Mouse (Mus musculus) heart, postnatal 0 days (tissue): ENCODE results near the gene Rars. TPM values are rescaled to one million over a fixed set of nuclear protein-coding genes. Genes with fewer than 3 reads are reported as not detected.

ENCODE experiments used
- ATAC-seq: fragments of 200-750 bp; cut with Nextera tagmentation; 2 replicates; pipeline ENCODE4 v1.8.0; 2017; ENCODE audit warnings: low read depth, moderate number of reproducible peaks, moderate library complexity; ENCODE audit not compliant: insufficient read depth
- DNase-seq: peaks from one replicate; pipeline ENCODE4 v3.0.0-alpha.2; 2016; ENCODE audit warnings: low spot score
- H3K27ac ChIP-seq: fragments of 300-500 bp; sonication (generic); 2 replicates; pipeline ENCODE4 v1.5.1; 2014; ENCODE audit warnings: low read depth, mild to moderate bottlenecking
- H3K27me3 ChIP-seq: fragments of 300-500 bp; sonication (generic); 2 replicates; pipeline ENCODE4 v1.6.1; 2014; ENCODE audit warnings: low read length, mixed read lengths; ENCODE audit not compliant: control insufficient read depth, insufficient read depth
- H3K36me3 ChIP-seq: fragments of 300-500 bp; sonication (generic); replicated peaks from 2 replicates; pipeline ENCODE4 v1.6.1; 2014; ENCODE audit warnings: low read length, mixed read lengths; ENCODE audit not compliant: control insufficient read depth, insufficient read depth
- H3K4me1 ChIP-seq: fragments of 300-500 bp; sonication (generic); 2 replicates; pipeline ENCODE4 v1.6.1; 2014; ENCODE audit warnings: antibody characterized with exemption; ENCODE audit not compliant: control insufficient read depth, insufficient read depth
- H3K4me2 ChIP-seq: fragments of 300-500 bp; sonication (generic); 2 replicates; pipeline ENCODE4 v1.6.1; 2014; ENCODE audit warnings: low read depth, mild to moderate bottlenecking, low read length, moderate library complexity
- H3K4me3 ChIP-seq: fragments of 300-500 bp; sonication (generic); 2 replicates; pipeline ENCODE4 v1.5.1; 2014; ENCODE audit warnings: low read depth, low read length
- H3K9ac ChIP-seq: fragments of 300-500 bp; sonication (generic); replicated peaks from 2 replicates; pipeline ENCODE4 v1.6.1; 2014; ENCODE audit warnings: low read depth, low read length, mixed read lengths
- H3K9me3 ChIP-seq: fragments of 300-500 bp; sonication (generic); replicated peaks from 2 replicates; pipeline ENCODE4 v1.6.1; 2016; ENCODE audit warnings: low read length; ENCODE audit not compliant: control insufficient read depth
- CTCF ChIP-seq: IDR thresholded peaks from 2 replicates; pipeline ENCODE4 v1.5.1; 2016; ENCODE audit warnings: antibody characterized with exemption, control low read depth, low read depth
- EP300 ChIP-seq: IDR thresholded peaks from 2 replicates; pipeline ENCODE4 v1.6.1; 2016; ENCODE audit warnings: antibody characterized with exemption, low read depth
- WGBS: fragments of 180-500 bp; shearing (Covaris S2); extraction: QIAGEN DNeasy Blood & Tissue Kit; methylation state at CpG from one replicate; pipeline ENCODE4 v1.1.7; 2014; 5-methylcytosine and 5-hydroxymethylcytosine counted together
- polyA plus RNA-seq: library from polyadenylated mRNA; unstranded; fragments of >200 nt; fragmentation: Nextera tagmentation; extraction: Ambion mirVana; gene quantifications from 2 replicates; pipeline ENCODE4 v1.2.1, GENCODE M21; 2015
- total RNA-seq: library from RNA; depleted of rRNA; stranded (reverse); fragments of >200 nt; gene quantifications from 2 replicates; pipeline ENCODE4 v1.2.3, GENCODE M21; 2014; ENCODE audit warnings: low replicate concordance

Gene Rars
- total and polyA plus RNA-seq, 2 experiments from 2014 or later, result 16.9 to 38.0 TPM

GRCm38 (mm10) chr11:35833270-35833669 lies 1.0 kb downstream of the Rars start:
- Histone ChIP-seq H3K27me3 (no peaks in the 10 kb centered on the region), H3K4me1 (peaks cover 9% of the 10 kb centered on the region; the same call in 1 of the 2 replicates), H3K9ac (peak overlapping the region; percentile 89), H3K9me3 (no peaks in the 10 kb centered on the region), H3K4me3 (peak overlapping the region; percentile 96), H3K4me2 (peak overlapping the region; percentile 89), H3K36me3 (peaks cover 32% of the 10 kb centered on the region), H3K27ac (no peak overlapping the region)
- DNase-seq (no peak), ATAC-seq (no peak)
- WGBS, result 65% methylated on average over 6 of the region's 6 CpGs
- TF ChIP-seq EP300, result no peak
- no peak for TF ChIP-seq CTCF

- DNase-seq, result peak; percentile 12
- 26% methylated on average over 4 of the region's 4 CpGs for WGBS
- no peak overlapping the region for H3K4me3 ChIP-seq
Measured at GRCm38 (mm10) chr11:35832139-35832538, 2.2 kb downstream of the Rars start.

GRCm38 (mm10) chr11:35827714-35828113 lies 6.6 kb downstream of the Rars start:
- 90% methylated on average over 6 of the region's 6 CpGs for WGBS
- no peak overlapping the region for H3K4me2 ChIP-seq
- no peaks in the 10 kb centered on the region for H3K9me3 ChIP-seq
- H3K4me3 ChIP-seq, result no peak overlapping the region
- TF ChIP-seq CTCF, result no peak
- no peak for TF ChIP-seq EP300
- no peak overlapping the region for H3K27ac ChIP-seq
- no peaks in the 10 kb centered on the region for H3K27me3 ChIP-seq
- ATAC-seq (no peak), DNase-seq (no peak)
- no peaks in the 10 kb centered on the region for H3K4me1 ChIP-seq
- peaks cover 80% of the 10 kb centered on the region for H3K36me3 ChIP-seq
- no peak overlapping the region for H3K9ac ChIP-seq

More at GRCm38 (mm10) chr11:35832139-35832538, 2.2 kb downstream of the Rars start:
- Histone ChIP-seq H3K9me3 (no peaks in the 10 kb centered on the region), H3K9ac (no peak overlapping the region), H3K36me3 (peaks cover 43% of the 10 kb centered on the region), H3K27me3 (no peaks in the 10 kb centered on the region), H3K4me1 (peaks cover 5% of the 10 kb centered on the region; the same call in 1 of the 2 replicates), H3K27ac (no peak overlapping the region), H3K4me2 (no peak overlapping the region)
- TF ChIP-seq CTCF (no peak), EP300 (no peak)
- no peak for ATAC-seq

- H3K4me3 ChIP-seq, result no peak overlapping the region
- DNase-seq (no peak), ATAC-seq (no peak)
- no peak overlapping the region for H3K4me2 ChIP-seq
- peaks cover 97% of the 10 kb centered on the region for H3K36me3 ChIP-seq
- no peaks in the 10 kb centered on the region for H3K9me3 ChIP-seq
- no peak overlapping the region for H3K27ac ChIP-seq
- H3K4me1 ChIP-seq, result no peaks in the 10 kb centered on the region
- no peaks in the 10 kb centered on the region for H3K27me3 ChIP-seq
- no peak overlapping the region for H3K9ac ChIP-seq
- 80% methylated on average over 12 of the region's 12 CpGs for WGBS
- TF ChIP-seq EP300, result no peak
- no peak for TF ChIP-seq CTCF
Measured at GRCm38 (mm10) chr11:35816316-35816715, 18.0 kb downstream of the Rars start.

- peaks cover 97% of the 10 kb centered on the region for H3K36me3 ChIP-seq
- no peaks in the 10 kb centered on the region for H3K27me3 ChIP-seq
- H3K4me1 ChIP-seq, result no peaks in the 10 kb centered on the region
- TF ChIP-seq CTCF (no peak), EP300 (no peak)
- WGBS, result 85% methylated on average over 10 of the region's 10 CpGs
- ATAC-seq, result no peak
- no peak for DNase-seq
- H3K4me3 ChIP-seq, result no peak overlapping the region
- H3K27ac ChIP-seq, result no peak overlapping the region
- no peak overlapping the region for H3K4me2 ChIP-seq
- H3K9ac ChIP-seq, result no peak overlapping the region
- no peaks in the 10 kb centered on the region for H3K9me3 ChIP-seq
Measured at GRCm38 (mm10) chr11:35811458-35811857, 22.8 kb downstream of the Rars start.

GRCm38 (mm10) chr11:35801332-35801731 lies 33.0 kb downstream of the Rars start:
- WGBS, result 76% methylated on average over 5 of the region's 5 CpGs
- H3K9ac ChIP-seq, result no peak overlapping the region
- TF ChIP-seq EP300, result no peak
- TF ChIP-seq CTCF, result no peak
- no peaks in the 10 kb centered on the region for H3K9me3 ChIP-seq
- no peaks in the 10 kb centered on the region for H3K36me3 ChIP-seq
- peaks cover 39% of the 10 kb centered on the region for H3K27me3 ChIP-seq
- no peak overlapping the region for H3K4me3 ChIP-seq
- no peaks in the 10 kb centered on the region for H3K4me1 ChIP-seq
- no peak overlapping the region for H3K27ac ChIP-seq
- DNase-seq (no peak), ATAC-seq (no peak)
- H3K4me2 ChIP-seq, result no peak overlapping the region
